Mouse (Mus musculus) lung, embryonic 14.5 days (tissue): ENCODE results near the gene 9530068E07Rik. TPM values are rescaled to one million over a fixed set of nuclear protein-coding genes. Genes with fewer than 3 reads are reported as not detected.

ENCODE experiments used
- ATAC-seq: fragments of 200-750 bp; cut with Nextera tagmentation; 2 replicates; pipeline ENCODE4 v1.8.0; 2017; ENCODE audit warnings: mild to moderate bottlenecking, moderate TSS enrichment, moderate library complexity; ENCODE audit not compliant: insufficient read depth
- DNase-seq: peaks from one replicate; pipeline ENCODE4 v3.0.0-alpha.2; 2015
- H3K27ac ChIP-seq: fragments of 300-500 bp; sonication (generic); 2 replicates; pipeline ENCODE4 v1.5.1; 2014; ENCODE audit warnings: low read depth, mild to moderate bottlenecking, moderate library complexity
- H3K27me3 ChIP-seq: fragments of 300-500 bp; sonication (generic); 2 replicates; pipeline ENCODE4 v1.6.1; 2014; ENCODE audit warnings: low read length, control low read depth; ENCODE audit not compliant: insufficient read depth
- H3K36me3 ChIP-seq: fragments of 300-500 bp; sonication (generic); 2 replicates; pipeline ENCODE4 v1.6.1; 2014; ENCODE audit warnings: control low read depth; ENCODE audit not compliant: insufficient read depth
- H3K4me1 ChIP-seq: fragments of 300-500 bp; sonication (generic); 2 replicates; pipeline ENCODE4 v1.6.1; 2014; ENCODE audit warnings: antibody characterized with exemption, control low read depth; ENCODE audit not compliant: insufficient read depth
- H3K4me2 ChIP-seq: fragments of 300-500 bp; sonication (generic); 2 replicates; pipeline ENCODE4 v1.6.1; 2014; ENCODE audit warnings: mild to moderate bottlenecking
- H3K4me3 ChIP-seq: fragments of 300-500 bp; sonication (generic); 2 replicates; pipeline ENCODE4 v1.5.1; 2014; ENCODE audit warnings: low read depth, low read length
- H3K9ac ChIP-seq: fragments of 300-500 bp; sonication (generic); 2 replicates; pipeline ENCODE4 v1.6.1; 2014
- H3K9me3 ChIP-seq: fragments of 300-500 bp; sonication (generic); 2 replicates; pipeline ENCODE4 v1.6.1; 2016; ENCODE audit warnings: low read depth, low read length, control low read depth
- CTCF ChIP-seq: IDR thresholded peaks from 2 replicates; pipeline ENCODE4 v1.5.1; 2016; ENCODE audit warnings: antibody characterized with exemption, low read depth
- WGBS: fragments of 180-500 bp; shearing (Covaris S2); extraction: QIAGEN DNeasy Blood & Tissue Kit; methylation state at CpG from one replicate; pipeline ENCODE4 v1.1.7; 2014; 5-methylcytosine and 5-hydroxymethylcytosine counted together
- polyA plus RNA-seq: library from polyadenylated mRNA; unstranded; fragments of >200 nt; fragmentation: Nextera tagmentation; extraction: Ambion mirVana; gene quantifications from 2 replicates; pipeline ENCODE4 v1.2.1, GENCODE M21; 2014

The 9530068E07Rik gene
- polyA plus RNA-seq, 1 experiment from 2014 or later, result 235 TPM

DNA sequence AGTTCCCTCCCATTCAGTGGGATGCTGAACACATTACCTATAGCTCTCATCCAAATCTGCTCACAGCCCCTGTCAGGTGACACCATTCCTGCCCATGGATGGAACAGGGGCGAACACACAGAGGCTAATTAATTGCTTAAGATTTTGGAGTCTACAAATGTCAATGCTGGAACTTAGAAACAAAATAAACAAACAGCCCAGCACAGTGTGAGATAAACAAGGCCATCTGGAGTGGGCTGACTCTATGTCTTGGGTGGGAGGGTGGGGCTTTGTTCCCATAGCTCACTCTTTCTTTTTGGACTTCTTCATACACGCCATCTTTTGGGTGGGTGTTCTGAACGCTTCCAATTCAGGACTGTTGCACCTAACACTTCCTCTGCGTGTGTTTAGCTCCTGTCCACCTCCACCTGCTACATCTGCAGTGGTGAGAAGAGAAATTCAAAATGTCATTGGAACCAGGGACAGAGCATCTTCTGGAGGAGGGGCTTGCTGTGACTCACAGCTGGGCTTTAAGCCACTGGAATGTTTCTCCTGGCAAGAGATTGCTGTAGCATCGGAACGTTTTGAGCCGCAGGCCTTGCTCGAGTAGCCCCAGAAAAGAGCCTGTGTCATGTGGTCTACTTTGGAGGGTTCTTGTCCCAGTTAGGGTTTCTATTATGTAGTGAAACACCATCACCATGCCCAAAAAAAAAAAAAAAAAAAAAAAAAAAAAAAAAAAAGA lies 37.0 kb downstream of the 9530068E07Rik start:
- TF ChIP-seq CTCF, result no peak
- Histone ChIP-seq H3K4me3 (no peak overlapping the region), H3K27ac (no peak overlapping the region), H3K9ac (no peak overlapping the region), H3K27me3 (no peaks in the 10 kb centered on the region), H3K4me2 (no peak overlapping the region), H3K36me3 (no peaks in the 10 kb centered on the region), H3K9me3 (no peaks in the 10 kb centered on the region), H3K4me1 (no peaks in the 10 kb centered on the region)
- DNase-seq (peak; percentile 72), ATAC-seq (peak; percentile 56; the same call in 1 of the 2 replicates)
- 54% methylated on average over 8 of the region's 8 CpGs for WGBS

DNA sequence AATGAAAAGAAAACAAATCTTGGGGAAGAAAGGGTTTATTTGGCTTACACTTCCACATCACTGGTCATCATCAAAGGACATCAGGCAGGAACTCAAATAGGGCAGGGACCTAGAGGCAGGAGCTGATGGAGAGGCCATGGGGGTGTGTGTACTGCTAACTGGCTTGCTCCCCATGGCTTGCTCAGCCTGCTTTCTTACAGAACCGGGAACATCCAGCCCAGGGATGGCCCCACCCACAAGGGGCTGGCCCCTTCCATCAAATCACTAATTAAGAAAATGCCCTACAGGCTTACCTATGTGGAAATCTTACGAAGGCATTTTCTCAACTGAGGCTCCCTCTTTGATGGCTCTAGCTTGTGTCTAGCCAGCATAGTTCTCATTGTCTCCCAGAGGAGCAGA lies 37.6 kb downstream of the 9530068E07Rik start:
- Histone ChIP-seq H3K4me1 (no peaks in the 10 kb centered on the region), H3K27me3 (no peaks in the 10 kb centered on the region), H3K9me3 (no peaks in the 10 kb centered on the region), H3K4me2 (no peak overlapping the region), H3K36me3 (no peaks in the 10 kb centered on the region), H3K9ac (no peak overlapping the region), H3K27ac (no peak overlapping the region), H3K4me3 (no peak overlapping the region)
- TF ChIP-seq CTCF, result no peak
- 59% methylated on average over 2 of the region's 2 CpGs for WGBS
- no peak for ATAC-seq
- no peak for DNase-seq

DNA sequence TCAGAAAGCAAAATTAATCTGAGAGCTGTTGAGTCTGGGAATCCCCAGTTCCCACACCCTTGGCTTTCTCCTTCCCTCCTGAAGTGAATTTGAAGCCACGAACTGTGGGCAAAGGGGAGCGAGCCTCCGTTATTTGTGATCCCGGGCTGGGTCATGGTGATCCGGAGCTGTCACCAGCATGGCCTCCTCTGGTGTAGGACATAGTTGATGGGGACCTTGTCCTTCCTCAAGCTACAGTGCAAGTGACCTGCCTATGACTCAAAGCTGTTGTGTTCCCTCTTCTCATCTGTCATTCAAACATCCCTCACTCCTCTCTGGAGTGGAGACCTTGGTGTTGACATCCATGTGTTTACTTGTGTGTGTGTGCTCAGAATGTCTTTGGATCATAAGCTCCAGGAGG lies 39.2 kb downstream of the 9530068E07Rik start:
- Histone ChIP-seq H3K4me1 (no peaks in the 10 kb centered on the region), H3K27me3 (no peaks in the 10 kb centered on the region), H3K4me3 (no peak overlapping the region), H3K9ac (no peak overlapping the region), H3K4me2 (no peak overlapping the region), H3K9me3 (no peaks in the 10 kb centered on the region), H3K27ac (no peak overlapping the region), H3K36me3 (no peaks in the 10 kb centered on the region)
- no peak for TF ChIP-seq CTCF
- no peak for ATAC-seq
- no peak for DNase-seq
- WGBS, result 80% methylated on average over 5 of the region's 5 CpGs

- H3K4me3 ChIP-seq, result no peak overlapping the region
- H3K36me3 ChIP-seq, result no peaks in the 10 kb centered on the region
- no peaks in the 10 kb centered on the region for H3K4me1 ChIP-seq
- H3K9ac ChIP-seq, result no peak overlapping the region
- 15% methylated on average over 10 of the region's 10 CpGs for WGBS
- no peaks in the 10 kb centered on the region for H3K9me3 ChIP-seq
- no peak for ATAC-seq
- H3K27me3 ChIP-seq, result no peaks in the 10 kb centered on the region
- DNase-seq, result peak; percentile 43
- peak overlapping the region; percentile 18 for H3K4me2 ChIP-seq
- no peak overlapping the region for H3K27ac ChIP-seq
- TF ChIP-seq CTCF, result no peak
These were observed 40.9 kb downstream of the 9530068E07Rik start for GRCm38 (mm10) chr11:52437123-52437522.

- ATAC-seq (no peak), DNase-seq (no peak)
- Histone ChIP-seq H3K4me1 (no peaks in the 10 kb centered on the region), H3K27me3 (no peaks in the 10 kb centered on the region), H3K27ac (no peak overlapping the region), H3K4me2 (no peak overlapping the region), H3K36me3 (no peaks in the 10 kb centered on the region), H3K9ac (no peak overlapping the region), H3K4me3 (no peak overlapping the region), H3K9me3 (no peaks in the 10 kb centered on the region)
- 64% methylated on average over 2 of the region's 2 CpGs for WGBS
- TF ChIP-seq CTCF, result no peak
These were observed 44.9 kb downstream of the 9530068E07Rik start for GRCm38 (mm10) chr11:52441096-52441495.

DNA sequence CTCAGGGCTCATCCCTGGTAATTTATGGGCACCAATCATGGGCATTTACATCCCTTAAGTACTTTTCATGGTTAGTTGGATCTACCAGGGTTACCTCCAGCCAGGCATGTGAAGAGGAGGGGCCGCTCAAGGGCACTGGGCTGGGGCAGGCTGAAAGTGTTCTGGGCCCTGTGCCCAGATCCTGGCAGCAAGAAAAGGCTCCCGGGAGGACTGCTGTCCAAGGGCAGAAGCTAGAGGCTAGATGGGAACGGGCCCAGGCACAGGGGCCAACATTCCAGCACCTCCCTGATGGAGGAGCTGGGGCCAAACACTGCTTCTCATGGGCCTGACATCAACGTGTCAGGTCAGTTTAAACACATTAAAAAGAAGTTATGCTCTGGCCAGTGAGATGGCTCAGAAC lies 51.0 kb downstream of the 9530068E07Rik start:
- no peaks in the 10 kb centered on the region for H3K27me3 ChIP-seq
- DNase-seq (peak; percentile 13), ATAC-seq (no peak)
- H3K27ac ChIP-seq, result no peak overlapping the region
- 48% methylated on average over 4 of the region's 4 CpGs for WGBS
- no peak for TF ChIP-seq CTCF
- H3K9ac ChIP-seq, result no peak overlapping the region
- H3K4me3 ChIP-seq, result no peak overlapping the region
- no peaks in the 10 kb centered on the region for H3K4me1 ChIP-seq
- no peaks in the 10 kb centered on the region for H3K36me3 ChIP-seq
- no peak overlapping the region for H3K4me2 ChIP-seq
- H3K9me3 ChIP-seq, result no peaks in the 10 kb centered on the region

DNA sequence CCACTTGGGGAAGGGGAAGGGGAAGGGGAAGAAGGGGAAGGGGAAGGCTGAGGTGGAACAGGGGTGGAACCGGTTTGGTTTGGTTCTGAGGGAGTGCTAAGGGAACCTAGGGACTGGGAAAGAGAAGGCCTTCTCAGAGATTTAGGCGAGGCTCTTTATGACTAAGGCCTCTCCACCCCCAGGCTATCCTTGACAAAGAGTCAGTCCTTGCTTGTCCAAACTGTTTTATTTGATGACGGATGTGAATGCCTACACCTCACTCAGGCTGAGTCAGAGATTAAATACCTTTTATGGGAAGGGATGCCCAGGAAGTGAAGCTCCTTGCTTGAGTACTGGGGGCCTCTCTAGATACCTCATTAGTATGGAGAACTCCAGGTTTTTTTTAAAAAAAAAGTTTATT lies 52.8 kb downstream of the 9530068E07Rik start:
- Histone ChIP-seq H3K4me3 (no peak overlapping the region), H3K27me3 (no peaks in the 10 kb centered on the region), H3K36me3 (no peaks in the 10 kb centered on the region), H3K9me3 (no peaks in the 10 kb centered on the region), H3K4me1 (no peaks in the 10 kb centered on the region), H3K4me2 (no peak overlapping the region), H3K27ac (no peak overlapping the region), H3K9ac (no peak overlapping the region)
- ATAC-seq, result no peak
- no peak for DNase-seq
- WGBS, result 60% methylated on average over 3 of the region's 3 CpGs
- TF ChIP-seq CTCF, result no peak

DNA sequence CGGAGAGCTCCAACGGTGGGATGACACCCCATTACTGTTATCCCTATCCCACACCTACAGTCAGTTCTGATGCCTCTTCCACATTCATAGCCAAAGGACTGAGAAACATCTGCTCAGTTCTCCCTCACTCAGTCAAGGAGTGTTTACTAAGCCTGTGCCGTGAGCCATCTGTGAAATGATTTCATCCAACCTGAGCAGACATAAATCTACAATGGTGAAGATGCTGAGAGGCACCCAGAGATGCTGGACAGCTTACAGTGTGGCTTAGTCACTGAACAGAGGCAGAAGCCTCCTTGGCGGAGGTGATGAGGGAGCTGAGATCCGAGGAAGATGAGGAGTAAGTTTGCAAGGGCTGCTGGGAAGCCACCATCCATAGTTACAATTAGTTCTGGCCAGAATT lies 62.1 kb downstream of the 9530068E07Rik start:
- H3K9me3 ChIP-seq, result no peaks in the 10 kb centered on the region
- no peaks in the 10 kb centered on the region for H3K4me1 ChIP-seq
- ATAC-seq, result no peak
- 76% methylated on average over 5 of the region's 5 CpGs for WGBS
- no peak for TF ChIP-seq CTCF
- no peaks in the 10 kb centered on the region for H3K27me3 ChIP-seq
- H3K36me3 ChIP-seq, result no peaks in the 10 kb centered on the region
- no peak overlapping the region for H3K4me2 ChIP-seq
- no peak overlapping the region for H3K9ac ChIP-seq
- DNase-seq, result no peak
- no peak overlapping the region for H3K27ac ChIP-seq
- no peak overlapping the region for H3K4me3 ChIP-seq

Other genes with a start within 250 kb of the 9530068E07Rik start
- not detected in 2 replicates for gene Olfr1371, start 182.4 kb upstream of the 9530068E07Rik start, polyA plus RNA-seq
- 781 and 807 TPM in 2 replicates for gene Skp1a, start 164.4 kb upstream of the 9530068E07Rik start, polyA plus RNA-seq
- gene Tcf7, start 113.4 kb upstream of the 9530068E07Rik start, polyA plus RNA-seq, result 64.2 and 68.8 TPM in 2 replicates
- gene Vdac1, start 35.6 kb upstream of the 9530068E07Rik start, polyA plus RNA-seq, result 219 TPM in 2 replicates